Mouse (Mus musculus): ENCODE results near the gene Mrps35. TPM values are rescaled to one million over a fixed set of nuclear protein-coding genes. Genes with fewer than 3 reads are reported as not detected.
A peak's percentile ranks its signal among the peaks of the same experiment; 100 is the strongest.

Gene Mrps35
- polyA plus RNA-seq, 1 experiment, result 9.4 TPM

GRCm38 (mm10) chr6:147096934-147097333 lies 54.4 kb downstream of the Mrps35 start:
- no peaks in the 10 kb centered on the region for H3K27me3 ChIP-seq (ENCODE audit: control insufficient read depth, insufficient read depth, low read length)
- H3K4me1 ChIP-seq (replicated peaks; ENCODE audit: control insufficient read depth, insufficient read depth, low read length), result peaks cover 31% of the 10 kb centered on the region
- TF ChIP-seq CTCF (IDR thresholded peaks at IDR 0.05; ENCODE audit: borderline replicate concordance, control insufficient read depth, extremely low read depth, insufficient read depth, low read length, poor library complexity) (no peak), POLR2A (IDR thresholded peaks at IDR 0.05; ENCODE audit: control insufficient read depth, extremely low read depth, insufficient read depth, low read length, poor library complexity) (no peak)
- peaks cover 5% of the 10 kb centered on the region; the same call in 1 of the 2 replicates for H3K36me3 ChIP-seq (ENCODE audit: control insufficient read depth, insufficient read depth, low read length)
- DNase-seq, result no peak
- H3K27ac ChIP-seq (ENCODE audit: control insufficient read depth, insufficient read depth, low read length), result peak overlapping the region; percentile 57
- no peak overlapping the region for H3K4me3 ChIP-seq (ENCODE audit: control insufficient read depth, insufficient read depth, low read length)
- WGBS, result 26% methylated on average over 3 of the region's 3 CpGs

GRCm38 (mm10) chr6:147097346-147097929 lies 54.9 kb downstream of the Mrps35 start:
- Histone ChIP-seq H3K27ac (ENCODE audit: control insufficient read depth, insufficient read depth, low read length) (peak overlapping the region; percentile 57), H3K4me1 (replicated peaks; ENCODE audit: control insufficient read depth, insufficient read depth, low read length) (peaks cover 28% of the 10 kb centered on the region), H3K36me3 (ENCODE audit: control insufficient read depth, insufficient read depth, low read length) (peaks cover 5% of the 10 kb centered on the region; the same call in 1 of the 2 replicates), H3K4me3 (ENCODE audit: control insufficient read depth, insufficient read depth, low read length) (no peak overlapping the region), H3K27me3 (ENCODE audit: control insufficient read depth, insufficient read depth, low read length) (no peaks in the 10 kb centered on the region)
- 12% methylated on average over 8 of the region's 8 CpGs for WGBS
- no peak for DNase-seq
- TF ChIP-seq POLR2A (IDR thresholded peaks at IDR 0.05; ENCODE audit: control insufficient read depth, extremely low read depth, insufficient read depth, low read length, poor library complexity), result no peak
- TF ChIP-seq CTCF (IDR thresholded peaks at IDR 0.05; ENCODE audit: borderline replicate concordance, control insufficient read depth, extremely low read depth, insufficient read depth, low read length, poor library complexity), result no peak

GRCm38 (mm10) chr6:147099458-147100277 lies 57.1 kb downstream of the Mrps35 start:
- Histone ChIP-seq H3K27me3 (ENCODE audit: control insufficient read depth, insufficient read depth, low read length) (no peaks in the 10 kb centered on the region), H3K27ac (ENCODE audit: control insufficient read depth, insufficient read depth, low read length) (peak overlapping the region; percentile 98), H3K4me3 (ENCODE audit: control insufficient read depth, insufficient read depth, low read length) (peak overlapping the region; percentile 72), H3K4me1 (replicated peaks; ENCODE audit: control insufficient read depth, insufficient read depth, low read length) (peaks cover 21% of the 10 kb centered on the region), H3K36me3 (ENCODE audit: control insufficient read depth, insufficient read depth, low read length) (peaks cover 11% of the 10 kb centered on the region)
- TF ChIP-seq CTCF (IDR thresholded peaks at IDR 0.05; ENCODE audit: borderline replicate concordance, control insufficient read depth, extremely low read depth, insufficient read depth, low read length, poor library complexity) (no peak), POLR2A (IDR thresholded peaks at IDR 0.05; ENCODE audit: control insufficient read depth, extremely low read depth, insufficient read depth, low read length, poor library complexity) (peak; percentile 52)
- WGBS, result 24% methylated on average over 19 of the region's 19 CpGs
- peak; percentile 54 for DNase-seq

GRCm38 (mm10) chr6:147102293-147102692 lies 59.7 kb downstream of the Mrps35 start:
- TF ChIP-seq POLR2A (IDR thresholded peaks at IDR 0.05; ENCODE audit: control insufficient read depth, extremely low read depth, insufficient read depth, low read length, poor library complexity) (no peak), CTCF (IDR thresholded peaks at IDR 0.05; ENCODE audit: borderline replicate concordance, control insufficient read depth, extremely low read depth, insufficient read depth, low read length, poor library complexity) (no peak)
- H3K4me3 ChIP-seq (ENCODE audit: control insufficient read depth, insufficient read depth, low read length), result no peak overlapping the region

GRCm38 (mm10) chr6:147105529-147105928 lies 63.0 kb downstream of the Mrps35 start:
- Histone ChIP-seq H3K4me3 (ENCODE audit: control insufficient read depth, insufficient read depth, low read length) (no peak overlapping the region), H3K27ac (ENCODE audit: control insufficient read depth, insufficient read depth, low read length) (no peak overlapping the region), H3K27me3 (ENCODE audit: control insufficient read depth, insufficient read depth, low read length) (no peaks in the 10 kb centered on the region), H3K4me1 (replicated peaks; ENCODE audit: control insufficient read depth, insufficient read depth, low read length) (0 out of 2 replicates have a peak, but pooled peaks cover under 1% of the 10 kb centered on the region), H3K36me3 (ENCODE audit: control insufficient read depth, insufficient read depth, low read length) (peaks cover 37% of the 10 kb centered on the region)
- TF ChIP-seq POLR2A (IDR thresholded peaks at IDR 0.05; ENCODE audit: control insufficient read depth, extremely low read depth, insufficient read depth, low read length, poor library complexity), result no peak
- no peak for TF ChIP-seq CTCF (IDR thresholded peaks at IDR 0.05; ENCODE audit: borderline replicate concordance, control insufficient read depth, extremely low read depth, insufficient read depth, low read length, poor library complexity)
- 100% methylated on average over 1 of the region's 1 CpGs for WGBS
- DNase-seq, result no peak

More at GRCm38 (mm10) chr6:147102293-147102692, 59.7 kb downstream of the Mrps35 start:
- Histone ChIP-seq H3K27me3 (ENCODE audit: control insufficient read depth, insufficient read depth, low read length) (no peaks in the 10 kb centered on the region), H3K27ac (ENCODE audit: control insufficient read depth, insufficient read depth, low read length) (no peak overlapping the region), H3K4me1 (replicated peaks; ENCODE audit: control insufficient read depth, insufficient read depth, low read length) (peaks cover 17% of the 10 kb centered on the region), H3K36me3 (ENCODE audit: control insufficient read depth, insufficient read depth, low read length) (peaks cover 16% of the 10 kb centered on the region)
- DNase-seq, result no peak
- 93% methylated on average over 3 of the region's 3 CpGs for WGBS

- no peak overlapping the region for H3K27ac ChIP-seq (ENCODE audit: control insufficient read depth, insufficient read depth, low read length)
- H3K36me3 ChIP-seq (ENCODE audit: control insufficient read depth, insufficient read depth, low read length), result peaks cover 43% of the 10 kb centered on the region
- no peak for DNase-seq
- no peaks in the 10 kb centered on the region for H3K4me1 ChIP-seq (replicated peaks; ENCODE audit: control insufficient read depth, insufficient read depth, low read length)
- WGBS, result 95% methylated on average over 6 of the region's 6 CpGs
- no peak for TF ChIP-seq POLR2A (IDR thresholded peaks at IDR 0.05; ENCODE audit: control insufficient read depth, extremely low read depth, insufficient read depth, low read length, poor library complexity)
- no peaks in the 10 kb centered on the region for H3K27me3 ChIP-seq (ENCODE audit: control insufficient read depth, insufficient read depth, low read length)
- H3K4me3 ChIP-seq (ENCODE audit: control insufficient read depth, insufficient read depth, low read length), result no peak overlapping the region
Measured at GRCm38 (mm10) chr6:147106716-147107115, 64.2 kb downstream of the Mrps35 start.
